Mouse (Mus musculus) liver, embryonic 16.5 days (tissue): ENCODE measurements around the gene Slc44a3. TPM values are rescaled to one million over a fixed set of nuclear protein-coding genes. Genes with fewer than 3 reads are reported as not detected.

Experiments used
- ATAC-seq: fragments of 200-750 bp; cut with Nextera tagmentation; 2 replicates; pipeline ENCODE4 v1.8.0; 2017; ENCODE audit warnings: low read depth, mild to moderate bottlenecking, moderate number of reproducible peaks, moderate library complexity
- H3K27ac ChIP-seq: fragments of 300-500 bp; sonication (generic); 2 replicates; pipeline ENCODE4 v1.5.1; 2014; ENCODE audit warnings: mild to moderate bottlenecking, low read length
- H3K27me3 ChIP-seq: fragments of 300-500 bp; sonication (generic); 2 replicates; pipeline ENCODE4 v1.6.1; 2014; ENCODE audit warnings: low read depth, low read length, mixed read lengths; ENCODE audit not compliant: control insufficient read depth, insufficient read depth
- H3K36me3 ChIP-seq: fragments of 300-500 bp; sonication (generic); 2 replicates; pipeline ENCODE4 v1.6.1; 2014; ENCODE audit warnings: mild to moderate bottlenecking; ENCODE audit not compliant: control insufficient read depth, insufficient read depth
- H3K4me1 ChIP-seq: fragments of 300-500 bp; sonication (generic); 2 replicates; pipeline ENCODE4 v1.6.1; 2014; ENCODE audit warnings: low read depth, low read length, mixed read lengths; ENCODE audit not compliant: control insufficient read depth
- H3K4me2 ChIP-seq: fragments of 300-500 bp; sonication (generic); 2 replicates; pipeline ENCODE4 v1.6.1; 2014; ENCODE audit warnings: low read depth, low read length, mixed read lengths
- H3K4me3 ChIP-seq: fragments of 300-500 bp; sonication (generic); 2 replicates; pipeline ENCODE4 v1.5.1; 2014; ENCODE audit warnings: low read depth, mild to moderate bottlenecking, low read length
- H3K9ac ChIP-seq: fragments of 300-500 bp; sonication (generic); 2 replicates; pipeline ENCODE4 v1.6.1; 2014; ENCODE audit warnings: low read depth, low read length
- H3K9me3 ChIP-seq: fragments of 300-500 bp; sonication (generic); replicated peaks from 2 replicates; pipeline ENCODE4 v1.6.1; 2016; ENCODE audit warnings: low read length; ENCODE audit not compliant: control insufficient read depth
- WGBS: fragments of 180-500 bp; shearing (Covaris S2); extraction: QIAGEN DNeasy Blood & Tissue Kit; methylation state at CpG from one replicate; pipeline ENCODE4 v1.1.7; 2014; ENCODE audit not compliant: insufficient replicate concordance; 5-methylcytosine and 5-hydroxymethylcytosine counted together
- polyA plus RNA-seq: library from polyadenylated mRNA; unstranded; fragments of >200 nt; fragmentation: Nextera tagmentation; extraction: Ambion mirVana; gene quantifications from 2 replicates; pipeline ENCODE4 v1.2.1, GENCODE M21; 2015

The Slc44a3 gene
- polyA plus RNA-seq, 1 experiment from 2014 or later = 22.8 TPM

- 49% methylated on average over 26 of the region's 26 CpGs for WGBS
- no peak for ATAC-seq
- H3K27ac ChIP-seq = no peak overlapping the region
- H3K27me3 ChIP-seq = no peaks in the 10 kb centered on the region
- no peak overlapping the region for H3K4me2 ChIP-seq
- no peak overlapping the region for H3K9ac ChIP-seq
- no peaks in the 10 kb centered on the region; the same call in 1 of the 2 replicates for H3K4me1 ChIP-seq
- H3K4me3 ChIP-seq = no peak overlapping the region
- no peaks in the 10 kb centered on the region for H3K9me3 ChIP-seq
- no peaks in the 10 kb centered on the region for H3K36me3 ChIP-seq
Measured at GRCm38 (mm10) chr3:121480030-121480960, 51.9 kb downstream of the Slc44a3 start.

GRCm38 (mm10) chr3:121474738-121475137, 57.5 kb downstream of the Slc44a3 start:
- Histone ChIP-seq H3K4me3 (no peak overlapping the region), H3K9ac (no peak overlapping the region), H3K27me3 (no peaks in the 10 kb centered on the region), H3K4me1 (peaks cover 7% of the 10 kb centered on the region), H3K4me2 (no peak overlapping the region), H3K27ac (peak overlapping the region; percentile 1; the same call in 1 of the 2 replicates), H3K9me3 (no peaks in the 10 kb centered on the region), H3K36me3 (no peaks in the 10 kb centered on the region)
- peak; percentile 77 for ATAC-seq
- 18% methylated on average over 3 of the region's 3 CpGs for WGBS

GRCm38 (mm10) chr3:121471703-121472102, 60.5 kb downstream of the Slc44a3 start:
- no peak for ATAC-seq
- Histone ChIP-seq H3K27me3 (no peaks in the 10 kb centered on the region), H3K27ac (no peak overlapping the region), H3K4me3 (no peak overlapping the region), H3K9ac (no peak overlapping the region), H3K4me1 (peaks cover 19% of the 10 kb centered on the region), H3K9me3 (no peaks in the 10 kb centered on the region), H3K36me3 (no peaks in the 10 kb centered on the region), H3K4me2 (no peak overlapping the region)
- 83% methylated on average over 11 of the region's 11 CpGs for WGBS

GRCm38 (mm10) chr3:121469185-121469975, 62.8 kb downstream of the Slc44a3 start:
- no peaks in the 10 kb centered on the region for H3K9me3 ChIP-seq
- peak overlapping the region; percentile 8; the same call in 1 of the 2 replicates for H3K9ac ChIP-seq
- no peak overlapping the region for H3K27ac ChIP-seq
- ATAC-seq = 0 out of 2 replicates have a peak, but pooled peaks have one; percentile 14
- H3K27me3 ChIP-seq = no peaks in the 10 kb centered on the region
- H3K36me3 ChIP-seq = no peaks in the 10 kb centered on the region
- no peak overlapping the region for H3K4me2 ChIP-seq
- WGBS = 12% methylated on average over 13 of the region's 13 CpGs
- H3K4me1 ChIP-seq = peaks cover 12% of the 10 kb centered on the region
- no peak overlapping the region for H3K4me3 ChIP-seq

GRCm38 (mm10) chr3:121468136-121468535, 64.1 kb downstream of the Slc44a3 start:
- ATAC-seq = no peak
- Histone ChIP-seq H3K4me3 (no peak overlapping the region), H3K27me3 (no peaks in the 10 kb centered on the region), H3K9me3 (no peaks in the 10 kb centered on the region), H3K4me2 (no peak overlapping the region), H3K27ac (no peak overlapping the region), H3K9ac (no peak overlapping the region), H3K36me3 (no peaks in the 10 kb centered on the region), H3K4me1 (peaks cover 12% of the 10 kb centered on the region)
- 50% methylated on average over 1 of the region's 2 CpGs for WGBS

- no peak overlapping the region for H3K9ac ChIP-seq
- ATAC-seq = no peak
- H3K4me2 ChIP-seq = no peak overlapping the region
- no peaks in the 10 kb centered on the region for H3K36me3 ChIP-seq
- WGBS = 26% methylated on average over 10 of the region's 10 CpGs
- no peaks in the 10 kb centered on the region for H3K9me3 ChIP-seq
- H3K27me3 ChIP-seq = no peaks in the 10 kb centered on the region
- H3K27ac ChIP-seq = no peak overlapping the region
- H3K4me3 ChIP-seq = no peak overlapping the region
- H3K4me1 ChIP-seq = peaks cover 12% of the 10 kb centered on the region
Measured at GRCm38 (mm10) chr3:121467094-121467552, 65.1 kb downstream of the Slc44a3 start.

GRCm38 (mm10) chr3:121465795-121466194, 66.4 kb downstream of the Slc44a3 start:
- Histone ChIP-seq H3K9me3 (no peaks in the 10 kb centered on the region), H3K4me1 (peaks cover 17% of the 10 kb centered on the region)
- no peak for ATAC-seq

GRCm38 (mm10) chr3:121464733-121465305, 67.4 kb downstream of the Slc44a3 start:
- 77% methylated on average over 7 of the region's 7 CpGs for WGBS
- no peak overlapping the region for H3K27ac ChIP-seq
- no peak overlapping the region for H3K4me3 ChIP-seq

More at GRCm38 (mm10) chr3:121465795-121466194, 66.4 kb downstream of the Slc44a3 start:
- Histone ChIP-seq H3K27ac (no peak overlapping the region), H3K36me3 (no peaks in the 10 kb centered on the region), H3K4me3 (no peak overlapping the region), H3K9ac (no peak overlapping the region), H3K4me2 (no peak overlapping the region), H3K27me3 (no peaks in the 10 kb centered on the region)
- WGBS = 77% methylated on average over 10 of the region's 10 CpGs

More at GRCm38 (mm10) chr3:121464733-121465305, 67.4 kb downstream of the Slc44a3 start:
- Histone ChIP-seq H3K36me3 (no peaks in the 10 kb centered on the region), H3K4me2 (no peak overlapping the region), H3K4me1 (peaks cover 24% of the 10 kb centered on the region), H3K27me3 (no peaks in the 10 kb centered on the region), H3K9ac (no peak overlapping the region), H3K9me3 (no peaks in the 10 kb centered on the region)
- ATAC-seq = no peak
